9 mouse cellular contexts compared by ENCODE assay signal in the genomic region with DNA sequence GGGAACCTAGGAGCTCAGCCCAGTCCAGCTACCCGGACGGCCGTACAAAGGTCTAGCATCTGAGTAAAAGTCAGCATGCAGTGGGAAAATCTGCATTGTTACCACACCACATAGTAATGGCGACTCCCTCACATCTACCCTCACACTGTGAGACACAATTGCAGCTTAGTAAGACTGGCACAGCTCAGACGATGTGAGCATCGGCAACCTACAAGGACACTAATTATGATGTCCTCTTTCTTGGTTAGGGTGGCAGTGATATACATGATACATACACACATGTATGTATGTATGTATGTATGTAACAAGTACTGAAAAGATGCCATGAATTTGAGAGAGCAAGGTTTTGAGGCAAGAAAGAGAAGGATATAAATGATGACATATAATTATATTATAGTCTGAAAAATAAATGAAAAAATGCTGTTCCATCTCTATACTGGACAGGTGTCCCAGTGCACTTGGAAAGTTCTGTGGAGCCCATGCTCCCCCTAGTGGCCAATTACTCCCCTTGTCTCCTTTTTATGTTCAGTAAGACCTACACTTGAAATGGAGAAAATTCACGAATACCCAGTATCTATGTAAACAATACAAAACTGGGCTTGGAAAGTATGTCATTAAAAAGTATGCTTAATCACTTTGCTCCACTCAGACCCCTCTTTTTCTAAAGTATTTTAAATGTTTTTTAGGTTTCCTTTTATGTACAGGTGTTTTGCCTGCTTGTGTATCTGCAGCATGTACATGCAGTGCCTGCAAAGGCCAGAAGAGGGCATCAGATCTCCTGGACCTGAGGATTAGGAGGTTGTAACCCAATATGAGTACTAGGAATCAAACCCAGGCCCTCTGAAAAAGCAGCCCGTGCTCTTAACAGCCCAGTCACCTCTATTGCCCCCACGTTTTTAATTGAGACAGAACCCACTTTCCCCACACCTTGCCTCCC. TPM values are rescaled to one million over a fixed set of nuclear protein-coding genes. Genes with fewer than 3 reads are reported as not detected.
DNase-seq lines count a peak whose midpoint lies in the region; ATAC-seq and TF ChIP-seq lines count a peak whose summit lies in the region.
"Had no signal": no experiment of that assay in that cellular context is flagged by ENCODE, and none has a peak within 500 bp of the region (broad histone marks: within the 10 kb centered on the region; RNA-seq: fewer than 3 reads in every experiment).

No protein-coding gene starts in this region.

- no peaks in the 10 kb centered on the region for H3K9me3 ChIP-seq in kidney, embryonic 16.5 days (ENCODE audit: low read length)
- H3K9me3 ChIP-seq in heart, postnatal 0 days (replicated peaks; ENCODE audit: control insufficient read depth, low read length), result no peaks in the 10 kb centered on the region
- H3K9me3 ChIP-seq: lung, embryonic 15.5 days had no signal

- H3K4me3 ChIP-seq in kidney, embryonic 16.5 days (ENCODE audit: low read length), result no peak overlapping the region
- H3K4me3 ChIP-seq in cortical plate, adult 2 months (ENCODE audit: insufficient read depth, low read length), result no peak overlapping the region
- no peak overlapping the region for H3K4me3 ChIP-seq in heart, postnatal 0 days (ENCODE audit: low read depth, low read length)
- H3K4me3 ChIP-seq in layer of hippocampus, adult 2 months, result no peak overlapping the region
- H3K4me3 ChIP-seq: lung, embryonic 15.5 days had no signal

- H3K36me3 ChIP-seq in kidney, embryonic 16.5 days (ENCODE audit: insufficient read depth, low read length), result no peaks in the 10 kb centered on the region
- H3K36me3 ChIP-seq in heart, postnatal 0 days (replicated peaks; ENCODE audit: control insufficient read depth, insufficient read depth, low read length), result no peaks in the 10 kb centered on the region
- H3K36me3 ChIP-seq in splenic B cell, adult 2 months (ENCODE audit: control insufficient read depth, insufficient read depth, low read length, poor library complexity, severe bottlenecking), result no peaks in the 10 kb centered on the region
- H3K36me3 ChIP-seq: lung, embryonic 15.5 days had no signal

- 92% methylated on average over 9 of the region's 9 CpGs for WGBS in kidney, embryonic 16.5 days
- WGBS in heart, postnatal 0 days, result 86% methylated on average over 9 of the region's 9 CpGs

- H3K9ac ChIP-seq in kidney, embryonic 16.5 days (replicated peaks; ENCODE audit: low read length), result no peak overlapping the region
- no peak overlapping the region for H3K9ac ChIP-seq in heart, postnatal 0 days (replicated peaks; ENCODE audit: low read depth, low read length)
- H3K9ac ChIP-seq: lung, embryonic 15.5 days had no signal

- DNase-seq in kidney, adult 11 months, result peak; percentile 27
- DNase-seq in adrenal gland, adult 18-20 months (ENCODE audit: low spot score in 2 of 2), result peak; percentile 39 to 41
- DNase-seq in heart, postnatal 0 days (ENCODE audit: low spot score), result peak; percentile 64
- DNase-seq in layer of hippocampus, adult 2 months (ENCODE audit: low spot score in 2 of 2), result peak; percentile 36 to 67
- peak; percentile 83 for DNase-seq in lung, postnatal 36 days
- DNase-seq in splenic B cell, adult 2 months (ENCODE audit: low read depth, low spot score), result peak; percentile 73

- no peak for TF ChIP-seq EP300 in heart, postnatal 0 days (IDR thresholded peaks at IDR 0.05; ENCODE audit: low read depth)

- H3K27me3 ChIP-seq in kidney, embryonic 16.5 days (ENCODE audit: insufficient read depth, low read length), result no peaks in the 10 kb centered on the region
- no peaks in the 10 kb centered on the region for H3K27me3 ChIP-seq in heart, postnatal 0 days (ENCODE audit: control insufficient read depth, insufficient read depth, low read length)
- H3K27me3 ChIP-seq in splenic B cell, adult 2 months (ENCODE audit: control insufficient read depth, insufficient read depth, low read length, poor library complexity, severe bottlenecking), result no peaks in the 10 kb centered on the region
- H3K27me3 ChIP-seq: lung, embryonic 15.5 days had no signal

- no peak; the same call in 1 of the 2 replicates for ATAC-seq in kidney, embryonic 16.5 days (ENCODE audit: low FRiP score, low TSS enrichment)
- no peak for ATAC-seq in heart, postnatal 0 days (ENCODE audit: insufficient read depth, low read depth)

- H3K4me2 ChIP-seq in kidney, embryonic 16.5 days (replicated peaks; ENCODE audit: low read depth, low read length), result no peak overlapping the region
- H3K4me2 ChIP-seq in heart, postnatal 0 days (ENCODE audit: low read depth, low read length), result no peak overlapping the region
- H3K4me2 ChIP-seq: lung, embryonic 15.5 days had no signal

- no peaks in the 10 kb centered on the region for H3K4me1 ChIP-seq in kidney, embryonic 16.5 days (ENCODE audit: insufficient read depth, low read length)
- H3K4me1 ChIP-seq in cortical plate, adult 2 months (ENCODE audit: control insufficient read depth, insufficient read depth, low read length), result no peaks in the 10 kb centered on the region
- H3K4me1 ChIP-seq in heart, postnatal 0 days (ENCODE audit: control insufficient read depth, insufficient read depth), result peaks cover 8% of the 10 kb centered on the region
- H3K4me1 ChIP-seq: lung, embryonic 15.5 days had no signal

- no peak for TF ChIP-seq POLR2A in cortical plate, adult 2 months (IDR thresholded peaks at IDR 0.05; ENCODE audit: extremely low read depth, insufficient read depth, low read length)

- H3K27ac ChIP-seq in kidney, embryonic 16.5 days (ENCODE audit: low read length), result no peak overlapping the region
- no peak overlapping the region for H3K27ac ChIP-seq in cortical plate, adult 2 months (ENCODE audit: insufficient read depth, low read length)
- no peak overlapping the region for H3K27ac ChIP-seq in heart, postnatal 0 days (ENCODE audit: low read depth)
- H3K27ac ChIP-seq in layer of hippocampus, adult 2 months, result no peak overlapping the region
- H3K27ac ChIP-seq: lung, embryonic 15.5 days had no signal

- TF ChIP-seq CTCF in cortical plate, adult 2 months (IDR thresholded peaks at IDR 0.05; ENCODE audit: extremely low read depth, insufficient read depth, low read length), result peak; percentile 60
- peak; percentile 80 for TF ChIP-seq CTCF in heart, postnatal 0 days (IDR thresholded peaks at IDR 0.05; ENCODE audit: low read depth)
- peak; percentile 86 for TF ChIP-seq CTCF in layer of hippocampus, adult 2 months (conservative IDR thresholded peaks at IDR 0.05)

RNA-seq across cellular contexts. Expression of gene Gtf3c3, which starts 57.5 kb away (rescaled TPM):
- 25.7 and 28.1 TPM in 2 replicates for polyA plus RNA-seq in kidney, embryonic 16.5 days (2015; fragmentation: Nextera tagmentation; extraction: Ambion mirVana)
- 10 to 100 TPM; 13.4 to 16.2 TPM for total RNA-seq in adrenal gland, adult 18-20 months (2021)
- 18.0 and 18.4 TPM in 2 replicates for polyA plus RNA-seq in cortical plate, adult 2 months (2012; rRNA removed)
- total RNA-seq in heart, postnatal 0 days (2014; rRNA removed; ENCODE audit: low replicate concordance), result 12.9 and 21.7 TPM in 2 replicates
- polyA plus RNA-seq in heart, postnatal 0 days (2015; fragmentation: Nextera tagmentation; extraction: Ambion mirVana), result 9.9 TPM in 2 replicates
- 10 to 100 TPM; 31.4 to 34.1 TPM for total RNA-seq in layer of hippocampus, adult 2 months (2021)

Comparison
In these comparisons a context has a peak if more than half of its experiments do, and no peak if none do; other contexts are left out.
1. DNase-seq: peak in every context shown above with its lines; median percentile 83 in lung, postnatal 36 days; 73 in splenic B cell, adult 2 months; 64 in heart, postnatal 0 days; 52 in layer of hippocampus, adult 2 months; 40 in adrenal gland, adult 18-20 months; 27 in kidney, adult 11 months.